Mouse (Mus musculus) neural tube, embryonic 12.5 days (tissue): ENCODE data around the gene Spr. TPM values are rescaled to one million over a fixed set of nuclear protein-coding genes. Genes with fewer than 3 reads are reported as not detected.

Experiments used
- ATAC-seq: fragments of 200-750 bp; cut with Nextera tagmentation; 2 replicates; pipeline ENCODE4 v1.8.0; 2017; ENCODE audit warnings: low read depth, mild to moderate bottlenecking, moderate TSS enrichment, moderate library complexity; ENCODE audit not compliant: low FRiP score
- H3K27ac ChIP-seq: fragments of 300-500 bp; sonication (generic); 2 replicates; pipeline ENCODE4 v1.5.1; 2016
- H3K27me3 ChIP-seq: fragments of 300-500 bp; sonication (generic); replicated peaks from 2 replicates; pipeline ENCODE4 v1.6.1; 2016; ENCODE audit warnings: mild to moderate bottlenecking
- H3K36me3 ChIP-seq: fragments of 300-500 bp; sonication (generic); 2 replicates; pipeline ENCODE4 v1.6.1; 2016; ENCODE audit warnings: mild to moderate bottlenecking
- H3K4me1 ChIP-seq: fragments of 300-500 bp; sonication (generic); 2 replicates; pipeline ENCODE4 v1.6.1; 2016
- H3K4me2 ChIP-seq: fragments of 300-500 bp; sonication (generic); replicated peaks from 2 replicates; pipeline ENCODE4 v1.6.1; 2016; ENCODE audit warnings: mild to moderate bottlenecking
- H3K4me3 ChIP-seq: fragments of 300-500 bp; sonication (generic); 2 replicates; pipeline ENCODE4 v1.5.1; 2016
- H3K9ac ChIP-seq: fragments of 300-500 bp; sonication (generic); 2 replicates; pipeline ENCODE4 v1.6.1; 2016; ENCODE audit warnings: mild to moderate bottlenecking
- H3K9me3 ChIP-seq: fragments of 300-500 bp; sonication (generic); 2 replicates; pipeline ENCODE4 v1.6.1; 2016; ENCODE audit warnings: mild to moderate bottlenecking
- WGBS: fragments of 180-500 bp; shearing (Covaris S2); methylation state at CpG from one replicate; pipeline ENCODE4 v1.1.7; 2016; 5-methylcytosine and 5-hydroxymethylcytosine counted together
- polyA plus RNA-seq: library from polyadenylated mRNA; unstranded; fragments of >200 nt; fragmentation: Nextera tagmentation; extraction: Ambion mirVana; gene quantifications from 2 replicates; pipeline ENCODE4 v1.2.1, GENCODE M21; 2016

Spr gene
- polyA plus RNA-seq, 1 experiment from 2014 or later, result 28.3 TPM

GRCm38 (mm10) chr6:85105033-85105615 is 32.4 kb downstream of the Spr start:
- no peak overlapping the region for H3K4me3 ChIP-seq
- WGBS, result 88% methylated on average over 10 of the region's 10 CpGs
- H3K4me2 ChIP-seq, result no peak overlapping the region
- H3K27me3 ChIP-seq, result no peaks in the 10 kb centered on the region
- ATAC-seq, result no peak
- H3K4me1 ChIP-seq, result no peaks in the 10 kb centered on the region
- no peaks in the 10 kb centered on the region for H3K9me3 ChIP-seq
- H3K9ac ChIP-seq, result no peak overlapping the region
- H3K27ac ChIP-seq, result no peak overlapping the region
- no peaks in the 10 kb centered on the region for H3K36me3 ChIP-seq

GRCm38 (mm10) chr6:85103321-85103720 is 34.2 kb downstream of the Spr start:
- 85% methylated on average over 3 of the region's 3 CpGs for whole genome bisulfite sequencing
- no peaks in the 10 kb centered on the region for H3K27me3 ChIP-seq
- H3K9me3 ChIP-seq, result no peaks in the 10 kb centered on the region
- H3K4me2 ChIP-seq, result no peak overlapping the region
- no peak for ATAC-seq
- H3K4me1 ChIP-seq, result no peaks in the 10 kb centered on the region
- H3K27ac ChIP-seq, result no peak overlapping the region
- no peak overlapping the region for H3K9ac ChIP-seq
- H3K36me3 ChIP-seq, result no peaks in the 10 kb centered on the region
- H3K4me3 ChIP-seq, result no peak overlapping the region

GRCm38 (mm10) chr6:85096441-85096840 is 41.1 kb downstream of the Spr start:
- no peak overlapping the region for H3K27ac ChIP-seq
- ATAC-seq, result no peak
- no peak overlapping the region for H3K9ac ChIP-seq
- no peaks in the 10 kb centered on the region for H3K9me3 ChIP-seq
- no peak overlapping the region for H3K4me2 ChIP-seq
- H3K4me3 ChIP-seq, result no peak overlapping the region
- no peaks in the 10 kb centered on the region for H3K36me3 ChIP-seq
- no peaks in the 10 kb centered on the region for H3K4me1 ChIP-seq
- H3K27me3 ChIP-seq, result no peaks in the 10 kb centered on the region
- WGBS, result 92% methylated on average over 2 of the region's 2 CpGs

GRCm38 (mm10) chr6:85087425-85087824 is 50.1 kb downstream of the Spr start:
- Histone ChIP-seq H3K4me1 (no peaks in the 10 kb centered on the region), H3K4me3 (no peak overlapping the region), H3K4me2 (no peak overlapping the region), H3K27ac (no peak overlapping the region), H3K36me3 (no peaks in the 10 kb centered on the region), H3K9ac (no peak overlapping the region), H3K27me3 (no peaks in the 10 kb centered on the region), H3K9me3 (no peaks in the 10 kb centered on the region)
- no peak for ATAC-seq
- WGBS, result 83% methylated on average over 4 of the region's 4 CpGs

- ATAC-seq, result no peak
- Histone ChIP-seq H3K9me3 (no peaks in the 10 kb centered on the region), H3K4me1 (no peaks in the 10 kb centered on the region), H3K27ac (no peak overlapping the region), H3K9ac (no peak overlapping the region), H3K4me3 (no peak overlapping the region), H3K27me3 (no peaks in the 10 kb centered on the region), H3K4me2 (no peak overlapping the region), H3K36me3 (no peaks in the 10 kb centered on the region)
- WGBS, result 77% methylated on average over 3 of the region's 3 CpGs
Observed at GRCm38 (mm10) chr6:85086645-85087044, 50.9 kb downstream of the Spr start.

Other genes starting within 250 kb of the Spr start
- 42.3 and 44.1 TPM in 2 replicates for gene Exoc6b, start 68.3 kb downstream of the Spr start, polyA plus RNA-seq
- 0.16 TPM in 1 of 2 replicates, not detected in the other for gene Emx1, start 49.7 kb upstream of the Spr start, polyA plus RNA-seq
- 9.1 and 11.7 TPM in 2 replicates for gene Sfxn5, start 195.7 kb upstream of the Spr start, polyA plus RNA-seq
- gene Rab11fip5, start 236.9 kb upstream of the Spr start, polyA plus RNA-seq, result 9.0 and 9.4 TPM in 2 replicates